Mouse (Mus musculus) heart, postnatal 0 days (tissue): ENCODE results near the gene Mroh3. TPM values are rescaled to one million over a fixed set of nuclear protein-coding genes. Genes with fewer than 3 reads are reported as not detected.

ENCODE experiments used
- ATAC-seq: fragments of 200-750 bp; cut with Nextera tagmentation; 2 replicates; pipeline ENCODE4 v1.8.0; 2017; ENCODE audit warnings: low read depth, moderate number of reproducible peaks, moderate library complexity; ENCODE audit not compliant: insufficient read depth
- DNase-seq: peaks from one replicate; pipeline ENCODE4 v3.0.0-alpha.2; 2016; ENCODE audit warnings: low spot score
- H3K27ac ChIP-seq: fragments of 300-500 bp; sonication (generic); 2 replicates; pipeline ENCODE4 v1.5.1; 2014; ENCODE audit warnings: low read depth, mild to moderate bottlenecking
- H3K27me3 ChIP-seq: fragments of 300-500 bp; sonication (generic); 2 replicates; pipeline ENCODE4 v1.6.1; 2014; ENCODE audit warnings: low read length, mixed read lengths; ENCODE audit not compliant: control insufficient read depth, insufficient read depth
- H3K36me3 ChIP-seq: fragments of 300-500 bp; sonication (generic); replicated peaks from 2 replicates; pipeline ENCODE4 v1.6.1; 2014; ENCODE audit warnings: low read length, mixed read lengths; ENCODE audit not compliant: control insufficient read depth, insufficient read depth
- H3K4me1 ChIP-seq: fragments of 300-500 bp; sonication (generic); 2 replicates; pipeline ENCODE4 v1.6.1; 2014; ENCODE audit warnings: antibody characterized with exemption; ENCODE audit not compliant: control insufficient read depth, insufficient read depth
- H3K4me2 ChIP-seq: fragments of 300-500 bp; sonication (generic); 2 replicates; pipeline ENCODE4 v1.6.1; 2014; ENCODE audit warnings: low read depth, mild to moderate bottlenecking, low read length, moderate library complexity
- H3K4me3 ChIP-seq: fragments of 300-500 bp; sonication (generic); 2 replicates; pipeline ENCODE4 v1.5.1; 2014; ENCODE audit warnings: low read depth, low read length
- H3K9ac ChIP-seq: fragments of 300-500 bp; sonication (generic); replicated peaks from 2 replicates; pipeline ENCODE4 v1.6.1; 2014; ENCODE audit warnings: low read depth, low read length, mixed read lengths
- H3K9me3 ChIP-seq: fragments of 300-500 bp; sonication (generic); replicated peaks from 2 replicates; pipeline ENCODE4 v1.6.1; 2016; ENCODE audit warnings: low read length; ENCODE audit not compliant: control insufficient read depth
- CTCF ChIP-seq: IDR thresholded peaks from 2 replicates; pipeline ENCODE4 v1.5.1; 2016; ENCODE audit warnings: antibody characterized with exemption, control low read depth, low read depth
- EP300 ChIP-seq: IDR thresholded peaks from 2 replicates; pipeline ENCODE4 v1.6.1; 2016; ENCODE audit warnings: antibody characterized with exemption, low read depth
- WGBS: fragments of 180-500 bp; shearing (Covaris S2); extraction: QIAGEN DNeasy Blood & Tissue Kit; methylation state at CpG from one replicate; pipeline ENCODE4 v1.1.7; 2014; 5-methylcytosine and 5-hydroxymethylcytosine counted together
- polyA plus RNA-seq: library from polyadenylated mRNA; unstranded; fragments of >200 nt; fragmentation: Nextera tagmentation; extraction: Ambion mirVana; gene quantifications from 2 replicates; pipeline ENCODE4 v1.2.1, GENCODE M21; 2015
- total RNA-seq: library from RNA; depleted of rRNA; stranded (reverse); fragments of >200 nt; gene quantifications from 2 replicates; pipeline ENCODE4 v1.2.3, GENCODE M21; 2014; ENCODE audit warnings: low replicate concordance

Mroh3 gene
- total and polyA plus RNA-seq, 2 experiments from 2014 or later: not detected

DNA sequence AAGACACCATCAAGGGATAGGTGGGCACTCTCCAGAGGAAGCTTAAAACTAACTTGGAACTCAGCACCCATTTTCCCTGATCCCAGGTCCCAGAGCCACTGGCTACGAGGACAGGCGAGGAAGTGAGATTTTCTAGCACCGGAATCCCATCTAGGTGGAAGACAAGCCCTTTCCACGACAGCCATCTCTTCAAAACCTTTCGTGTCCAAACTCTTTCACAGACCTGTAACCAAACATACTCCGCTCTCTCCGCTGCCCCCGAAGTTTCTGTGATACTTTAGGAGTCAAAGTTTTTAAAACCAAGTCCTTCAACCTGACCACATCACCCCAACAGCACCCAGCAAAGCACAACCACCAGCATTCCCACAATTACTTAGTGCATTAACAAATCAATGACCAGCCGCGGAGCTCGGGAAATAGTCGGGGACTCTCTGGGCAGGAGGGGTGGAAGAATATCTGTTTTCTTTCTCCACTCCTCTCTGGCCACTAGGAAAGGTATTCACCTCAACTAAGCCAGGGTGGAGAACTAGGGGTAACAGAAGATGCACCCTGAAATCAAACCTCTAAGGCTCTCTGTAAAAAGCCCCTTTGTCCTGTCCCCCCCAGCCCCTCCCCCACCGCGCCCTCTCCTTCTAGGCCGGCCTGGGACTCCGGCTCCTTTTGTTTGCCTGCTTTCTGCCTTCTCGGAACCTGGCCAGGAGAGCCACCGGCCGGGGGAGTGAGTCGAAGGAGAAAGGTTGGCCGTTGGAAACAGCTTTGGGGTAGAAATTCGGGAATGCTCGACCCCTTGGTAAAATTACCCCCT is 20.6 kb upstream of the Mroh3 start:
- WGBS: 7% methylated on average over 23 of the region's 23 CpGs
- Histone ChIP-seq H3K36me3 (no peaks in the 10 kb centered on the region), H3K9me3 (no peaks in the 10 kb centered on the region), H3K4me3 (peak overlapping the region; percentile 54), H3K4me1 (peaks cover 13% of the 10 kb centered on the region), H3K27me3 (peaks cover 62% of the 10 kb centered on the region), H3K27ac (no peak overlapping the region), H3K4me2 (peak overlapping the region; percentile 83), H3K9ac (no peak overlapping the region)
- DNase-seq: no peak
- ATAC-seq: no peak
- no peak for TF ChIP-seq CTCF
- no peak for TF ChIP-seq EP300

DNA sequence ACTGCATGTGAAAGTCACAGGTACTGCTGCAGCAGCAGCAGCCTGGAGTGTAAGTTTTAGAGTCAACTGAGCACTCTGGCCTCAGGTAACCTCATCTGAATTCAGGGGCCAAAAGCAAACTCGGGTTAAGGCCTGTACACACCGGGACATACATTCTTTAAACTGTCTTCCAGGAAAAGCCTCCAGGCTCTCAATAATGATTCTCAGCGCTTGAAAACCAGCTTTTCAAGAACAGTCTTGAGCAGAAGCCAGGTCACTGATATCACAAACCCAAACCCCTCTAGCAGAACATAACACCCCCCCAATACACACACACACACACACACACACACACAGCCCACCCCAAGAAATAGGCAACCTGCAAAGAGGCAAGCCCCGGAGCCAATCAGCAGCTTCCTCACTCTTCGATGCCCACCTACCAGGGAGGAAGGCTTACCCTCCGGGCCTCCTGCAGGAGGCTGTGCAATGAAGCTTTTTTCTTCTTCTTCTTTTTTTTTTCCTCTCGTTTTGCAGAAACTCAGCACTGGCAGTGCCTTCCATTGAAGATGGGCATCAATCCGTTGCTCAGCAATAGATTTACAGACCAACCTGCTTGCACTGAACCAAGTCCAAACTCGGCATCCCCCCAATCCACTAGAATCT is 19.8 kb upstream of the Mroh3 start:
- H3K4me2 ChIP-seq: no peak overlapping the region; the same call in 1 of the 2 replicates
- no peak for ATAC-seq
- no peak for DNase-seq
- no peak overlapping the region for H3K9ac ChIP-seq
- H3K36me3 ChIP-seq: no peaks in the 10 kb centered on the region
- H3K27me3 ChIP-seq: peaks cover 64% of the 10 kb centered on the region
- H3K9me3 ChIP-seq: no peaks in the 10 kb centered on the region
- TF ChIP-seq CTCF: no peak
- TF ChIP-seq EP300: no peak
- H3K4me1 ChIP-seq: peaks cover 13% of the 10 kb centered on the region
- no peak overlapping the region for H3K27ac ChIP-seq
- H3K4me3 ChIP-seq: no peak overlapping the region
- WGBS: 18% methylated on average over 9 of the region's 9 CpGs

DNA sequence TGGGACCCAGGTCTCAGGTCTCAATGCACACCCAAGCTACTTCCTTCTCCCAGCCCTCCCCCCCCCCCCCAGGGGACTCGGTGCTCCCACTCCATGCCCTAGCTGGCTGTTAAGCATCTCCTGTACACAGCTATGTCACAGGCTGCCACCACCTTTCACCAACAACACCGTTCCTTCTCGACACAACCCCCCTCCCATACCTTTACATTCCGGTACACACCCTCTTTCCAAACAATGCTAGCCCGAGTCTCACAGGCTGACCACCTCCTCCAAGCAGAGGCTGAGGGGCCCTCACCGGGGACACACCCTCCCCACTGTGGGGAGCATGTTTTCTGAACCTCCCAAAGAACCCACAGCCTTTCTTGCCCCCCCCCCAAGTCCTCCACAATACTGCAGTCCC is 19.0 kb upstream of the Mroh3 start:
- ATAC-seq (no peak), DNase-seq (no peak)
- Histone ChIP-seq H3K27ac (no peak overlapping the region), H3K9me3 (no peaks in the 10 kb centered on the region), H3K36me3 (no peaks in the 10 kb centered on the region), H3K4me1 (peaks cover 13% of the 10 kb centered on the region), H3K4me3 (no peak overlapping the region), H3K27me3 (peaks cover 70% of the 10 kb centered on the region), H3K9ac (no peak overlapping the region), H3K4me2 (no peak overlapping the region)
- TF ChIP-seq EP300: no peak
- TF ChIP-seq CTCF: no peak
- 13% methylated on average over 6 of the region's 6 CpGs for WGBS

DNA sequence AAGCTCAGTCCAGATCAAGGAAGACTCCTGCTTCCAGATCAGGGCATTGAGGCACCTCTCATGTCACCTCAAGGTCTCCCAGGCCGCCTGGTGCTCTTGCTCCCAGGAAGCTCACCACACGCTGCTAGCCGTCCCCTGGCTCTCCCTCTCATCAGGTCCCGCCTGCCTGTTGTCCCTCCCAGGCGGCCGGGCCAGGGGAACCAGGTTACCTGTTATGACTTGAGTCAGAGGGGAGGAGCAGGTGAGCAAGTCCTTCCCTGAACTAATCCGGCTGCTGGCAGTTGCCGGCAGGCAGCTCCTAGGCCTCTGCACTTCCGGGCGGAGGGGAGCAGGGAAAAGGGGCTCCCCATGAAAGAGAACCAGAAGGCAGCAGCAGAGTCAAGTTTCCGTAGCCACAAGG is 17.6 kb upstream of the Mroh3 start:
- H3K4me1 ChIP-seq: peaks cover 13% of the 10 kb centered on the region

DNA sequence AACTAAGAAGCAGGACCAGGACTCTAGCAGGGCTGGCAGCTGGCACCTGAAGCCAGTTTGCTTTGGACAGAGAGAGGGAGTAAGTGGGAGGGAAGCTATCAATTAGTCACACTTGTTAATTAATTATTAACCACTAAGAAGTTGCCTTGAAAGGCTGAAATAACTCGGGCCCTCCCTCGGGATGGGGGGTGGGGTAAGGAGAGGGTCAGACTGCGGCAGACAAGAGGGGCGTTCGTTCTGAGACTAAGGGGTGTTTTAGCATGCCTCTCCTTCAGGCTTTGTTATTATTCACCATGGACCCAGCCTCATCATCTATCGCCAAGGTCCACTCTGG is 16.4 kb upstream of the Mroh3 start:
- TF ChIP-seq CTCF: no peak
- no peak for TF ChIP-seq EP300
- H3K4me3 ChIP-seq: no peak overlapping the region
- H3K9me3 ChIP-seq: no peaks in the 10 kb centered on the region
- H3K27me3 ChIP-seq: peaks cover 54% of the 10 kb centered on the region
- H3K9ac ChIP-seq: no peak overlapping the region
- WGBS: 49% methylated on average over 6 of the region's 6 CpGs
- DNase-seq (no peak), ATAC-seq (no peak)
- H3K27ac ChIP-seq: no peak overlapping the region
- no peaks in the 10 kb centered on the region for H3K36me3 ChIP-seq
- peaks cover 7% of the 10 kb centered on the region; the same call in 1 of the 2 replicates for H3K4me1 ChIP-seq
- H3K4me2 ChIP-seq: no peak overlapping the region

More for the DNA sequence above, 17.6 kb upstream of the Mroh3 start:
- no peak for DNase-seq
- no peak for ATAC-seq
- Histone ChIP-seq H3K9me3 (no peaks in the 10 kb centered on the region), H3K27ac (no peak overlapping the region), H3K4me2 (no peak overlapping the region), H3K36me3 (no peaks in the 10 kb centered on the region), H3K9ac (no peak overlapping the region), H3K4me3 (no peak overlapping the region), H3K27me3 (peaks cover 66% of the 10 kb centered on the region)
- TF ChIP-seq CTCF (no peak), EP300 (no peak)
- WGBS: 74% methylated on average over 11 of the region's 11 CpGs
